Mouse (Mus musculus) brain, adult 2 months (tissue): ENCODE results near the gene Sh2d6.
"Not testable (repeated sequence)": the region's sequence is repeated elsewhere in the genome, so short reads cannot be mapped to it uniquely, and the experiment has no call there.

Source experiments
- DNase-seq: peaks from one replicate; pipeline ENCODE4 v3.0.0; 2011; ENCODE audit warnings: low read depth, low spot score

Gene Sh2d6

DNA sequence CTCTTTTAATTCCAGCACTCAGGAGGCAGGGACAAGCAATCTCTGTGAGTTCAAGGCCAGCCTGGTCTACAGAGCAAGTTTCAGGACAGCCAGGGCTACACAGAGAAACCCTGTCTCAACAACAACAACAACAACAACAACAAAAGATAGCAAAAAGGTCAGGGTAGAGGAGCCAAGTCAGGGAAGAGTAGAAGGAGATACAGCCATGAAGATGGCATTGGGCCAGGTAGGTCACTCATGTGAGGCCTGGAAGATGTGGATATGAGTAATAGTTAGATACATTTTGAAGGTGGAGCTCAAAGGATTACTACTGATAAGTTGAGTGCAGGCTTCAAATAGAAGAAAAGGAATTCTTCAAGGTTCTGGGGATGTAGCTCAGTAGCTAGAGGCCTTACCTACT, 18.2 kb downstream of the Sh2d6 start:
- no peak for DNase-seq

DNA sequence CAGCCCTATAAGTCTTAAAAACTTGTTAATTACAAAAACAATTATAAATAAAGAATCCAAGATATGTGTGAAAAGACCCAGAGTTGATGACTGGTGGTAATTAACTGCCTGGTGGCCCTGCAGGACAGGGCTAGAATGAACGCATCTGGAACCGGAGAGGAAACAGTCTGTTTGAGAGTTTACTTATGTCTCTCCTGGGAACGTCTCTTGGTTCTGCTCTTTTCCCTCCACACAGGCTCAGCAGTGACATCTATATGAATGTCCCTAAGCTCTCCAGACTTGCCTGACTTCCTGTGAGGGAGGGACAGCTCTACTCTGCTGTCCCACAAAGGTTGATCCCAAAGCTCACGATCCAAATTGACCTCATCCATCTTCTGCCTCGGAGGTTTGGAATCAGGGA, 22.6 kb downstream of the Sh2d6 start:
- DNase-seq = no peak

DNA sequence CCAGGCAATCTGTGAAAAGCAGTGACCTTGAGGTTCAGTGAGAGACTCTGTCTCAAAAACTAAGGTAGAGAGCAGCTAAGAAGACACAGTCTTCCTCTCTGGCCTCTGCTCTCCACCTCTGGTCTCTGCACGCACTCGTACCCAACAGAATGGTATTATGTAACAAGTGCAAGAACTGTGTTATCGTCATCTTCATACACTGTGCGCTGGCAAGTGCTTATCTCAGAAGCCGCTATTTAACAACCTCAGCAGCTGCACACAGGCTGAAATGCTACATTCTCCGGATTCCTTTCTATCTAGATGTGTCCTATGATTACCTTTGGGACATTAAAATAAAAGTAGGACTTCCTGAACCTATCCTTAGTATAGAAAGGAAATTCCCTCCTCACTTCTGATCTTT, 28.6 kb downstream of the Sh2d6 start:
- DNase-seq = no peak

DNA sequence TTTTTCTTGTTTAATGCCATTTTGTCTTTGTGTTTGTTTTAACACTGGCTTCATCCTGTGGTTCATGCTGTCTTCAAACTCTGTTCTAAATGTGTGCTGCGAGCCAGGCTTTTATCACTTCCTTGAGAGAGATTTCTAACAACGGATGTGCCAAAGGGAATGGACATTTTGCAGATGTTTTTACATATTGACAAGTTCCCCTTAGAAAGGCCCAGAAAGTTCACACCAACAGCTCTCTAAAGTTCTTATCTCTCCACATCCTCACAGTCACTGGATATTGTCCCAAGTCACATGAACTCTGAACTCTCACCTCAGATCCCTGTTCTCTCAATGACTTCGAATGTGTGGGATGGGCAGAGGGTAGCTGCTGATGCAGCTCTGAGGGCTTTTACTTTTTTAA, 30.4 kb downstream of the Sh2d6 start:
- DNase-seq = no peak

DNA sequence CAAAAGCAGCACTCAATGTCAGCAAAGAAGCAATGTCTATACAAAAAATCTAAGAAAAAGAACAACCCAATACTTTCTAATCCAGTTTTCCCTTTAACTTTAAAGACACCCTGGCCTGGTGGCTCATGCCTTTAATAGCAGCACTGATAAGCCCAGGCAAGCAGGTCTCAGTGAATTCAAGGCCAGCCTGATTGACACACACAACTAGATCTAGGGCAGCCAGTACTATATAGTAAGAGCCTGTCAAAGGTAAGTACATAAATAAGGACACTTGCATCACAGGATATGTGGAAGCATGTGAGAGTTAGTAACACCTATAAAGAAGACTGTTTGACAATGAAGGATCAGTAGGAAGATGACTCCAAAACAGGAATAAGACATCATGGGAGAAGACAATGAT, 32.0 kb downstream of the Sh2d6 start:
- DNase-seq = no peak

DNA sequence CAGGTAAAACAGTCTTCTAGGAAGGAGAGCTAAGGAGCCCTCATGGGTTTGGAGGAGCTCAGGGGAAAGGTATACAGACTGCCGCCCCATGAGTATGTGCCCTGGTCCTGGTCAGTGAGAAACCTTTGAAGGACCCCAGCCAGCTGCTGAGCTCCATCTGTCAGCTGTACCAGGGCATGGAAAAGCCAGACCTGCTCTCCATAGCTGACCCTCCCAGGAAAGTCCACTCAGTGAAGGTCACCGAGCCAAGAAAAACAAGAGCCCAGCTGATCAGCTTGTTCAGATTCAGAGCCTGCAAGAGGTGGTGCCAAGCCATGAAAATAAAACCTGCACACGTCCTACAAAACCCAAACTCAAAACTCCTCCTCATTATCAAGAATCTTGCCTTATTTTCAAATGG, 32.7 kb downstream of the Sh2d6 start:
- no peak for DNase-seq

DNA sequence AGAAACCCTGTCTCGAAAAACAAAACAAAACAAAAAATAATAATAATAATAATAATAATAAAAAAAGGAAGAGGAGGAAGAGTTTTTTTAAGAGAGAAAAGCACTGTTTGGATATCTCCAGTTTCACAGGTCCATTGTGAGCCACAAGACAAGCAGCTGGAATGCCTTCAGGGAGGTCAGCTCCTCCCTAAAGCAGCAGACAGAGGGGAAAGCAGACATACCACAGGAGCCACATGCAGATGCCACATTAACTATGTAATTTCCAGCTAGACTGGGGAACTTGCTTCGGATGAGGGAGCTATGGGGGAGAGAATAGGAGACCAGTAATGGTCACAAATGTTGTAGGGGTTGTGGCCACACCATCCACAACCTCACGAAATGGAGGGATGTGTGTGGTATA, 34.2 kb downstream of the Sh2d6 start:
- DNase-seq = no peak

DNA sequence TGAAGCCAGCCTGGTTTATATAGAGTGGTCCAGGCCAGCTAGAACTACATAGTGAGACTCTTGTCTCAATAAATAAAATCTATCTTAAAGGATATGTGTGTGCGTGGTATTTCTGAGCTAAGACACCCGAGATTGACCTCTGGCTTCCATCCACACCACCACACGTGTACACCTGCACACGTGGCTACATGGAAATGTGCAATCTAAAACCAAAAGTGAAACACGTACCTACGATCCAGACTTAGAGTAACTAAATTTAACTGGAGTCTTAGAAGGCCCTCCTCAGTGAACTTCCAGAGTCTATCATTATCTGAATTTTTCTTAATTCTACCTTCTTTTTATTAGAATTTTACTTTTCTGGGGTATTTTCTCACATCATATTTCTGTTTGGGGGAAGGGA, 35.2 kb downstream of the Sh2d6 start:
- no peak for DNase-seq

DNA sequence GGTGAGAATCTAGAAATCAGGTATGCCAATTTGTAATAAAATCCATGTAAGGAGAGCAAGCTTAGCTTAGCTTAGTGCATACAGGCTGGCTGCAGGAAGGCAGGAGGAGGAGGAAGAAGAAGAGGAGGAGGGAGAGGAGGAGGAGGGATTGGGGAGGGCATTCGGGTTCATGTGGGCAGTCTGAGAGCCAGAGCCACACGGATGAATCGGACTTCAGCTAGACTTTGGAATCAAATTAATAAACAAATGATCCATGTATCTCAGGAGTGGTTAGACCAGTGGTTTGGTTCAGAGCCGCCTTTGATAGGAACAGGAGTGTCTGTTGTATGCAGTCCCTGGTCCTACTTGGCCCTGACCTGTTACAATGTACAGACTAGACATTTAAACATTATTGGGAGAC, 36.6 kb downstream of the Sh2d6 start:
- no peak for DNase-seq

DNA sequence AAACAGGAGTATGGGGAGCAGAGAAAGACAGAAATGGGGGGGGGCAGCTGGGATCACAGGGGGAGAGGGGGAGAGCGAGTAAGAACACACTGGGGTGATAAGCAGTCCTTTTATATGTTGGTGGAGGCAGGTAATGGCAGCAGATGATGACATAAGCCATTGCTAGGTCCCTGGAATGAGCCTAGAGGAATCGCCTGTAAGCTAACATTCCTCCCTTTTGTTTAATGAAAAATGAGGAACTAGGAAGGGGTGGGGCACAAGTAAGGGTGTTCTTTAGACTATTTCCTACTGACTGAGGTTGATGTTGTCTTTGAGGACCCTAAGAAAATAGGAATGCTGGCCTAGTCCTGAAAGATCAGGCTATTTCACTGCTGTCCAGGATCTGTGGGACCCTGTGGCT, 39.4 kb downstream of the Sh2d6 start:
- DNase-seq = no peak

DNA sequence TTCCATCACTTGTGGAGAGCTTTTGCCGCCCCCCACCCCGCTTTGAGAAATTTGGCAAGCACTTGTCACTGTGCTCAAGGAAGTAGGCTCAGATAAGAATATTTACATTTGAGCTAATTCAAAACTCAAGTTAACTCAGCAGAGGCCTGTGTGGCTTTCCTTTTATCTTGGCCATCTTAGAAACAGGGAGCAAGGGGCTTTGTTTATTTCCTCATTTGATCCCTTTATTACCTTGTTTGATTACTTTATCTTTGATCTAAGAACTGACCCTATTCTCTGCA, 41.1 kb downstream of the Sh2d6 start:
- DNase-seq = no peak

DNA sequence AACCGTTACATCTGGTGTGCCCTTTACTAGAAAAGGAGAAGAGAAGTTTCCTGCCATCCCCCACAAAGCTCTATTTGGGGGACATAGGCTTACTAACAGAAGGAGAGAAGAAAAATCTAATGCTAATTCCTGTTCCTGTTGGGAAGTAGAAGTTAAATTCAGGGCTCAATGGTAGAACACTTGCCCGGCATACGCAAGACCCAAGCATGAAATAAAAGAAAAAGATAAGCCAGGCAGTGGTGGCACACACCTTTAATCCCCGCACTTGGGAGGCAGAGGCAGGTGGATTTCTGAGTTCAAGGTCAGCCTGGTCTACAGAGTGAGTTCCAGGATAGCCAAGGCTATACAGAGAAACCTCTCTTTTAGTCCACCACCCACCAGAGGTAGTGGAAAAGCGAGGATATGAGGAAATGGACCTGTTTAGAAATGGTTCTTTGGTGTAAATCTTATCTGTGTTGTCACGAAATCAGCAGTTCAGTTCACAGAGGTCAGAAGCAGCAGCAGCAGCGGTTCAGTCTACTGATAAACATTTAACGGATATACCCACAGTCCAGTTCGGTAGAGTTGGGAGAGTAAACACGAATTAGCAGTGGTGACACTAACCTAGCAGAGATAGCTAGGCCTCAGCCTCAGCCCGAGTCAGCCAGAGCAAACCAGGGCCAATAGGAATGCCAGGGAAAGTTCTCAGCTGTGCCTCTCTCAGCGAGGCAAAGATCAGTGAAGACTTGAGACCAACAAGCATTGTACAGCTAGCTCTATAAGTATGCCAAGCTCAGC, 41.7 kb downstream of the Sh2d6 start:
- DNase-seq = no peak

DNA sequence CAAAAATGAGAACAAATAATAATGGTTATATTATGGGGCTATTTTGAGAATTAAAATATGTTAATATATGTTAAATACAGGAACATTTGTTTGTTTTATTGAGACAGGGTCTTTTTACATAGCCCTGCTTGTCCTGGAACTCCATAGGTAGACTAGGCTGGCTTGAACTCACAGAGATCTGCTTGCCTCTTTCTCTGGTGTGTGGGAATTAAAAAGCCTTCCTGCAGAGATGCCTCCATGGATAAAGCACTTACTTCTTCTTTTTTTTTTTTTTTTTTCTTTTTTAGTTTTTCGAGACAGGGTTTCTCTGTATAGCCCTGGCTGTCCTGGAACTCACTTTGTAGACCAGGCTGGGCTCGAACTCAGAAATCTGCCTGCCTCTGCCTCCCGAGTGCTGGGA, 42.8 kb downstream of the Sh2d6 start:
- DNase-seq = not testable (repeated sequence)

DNA sequence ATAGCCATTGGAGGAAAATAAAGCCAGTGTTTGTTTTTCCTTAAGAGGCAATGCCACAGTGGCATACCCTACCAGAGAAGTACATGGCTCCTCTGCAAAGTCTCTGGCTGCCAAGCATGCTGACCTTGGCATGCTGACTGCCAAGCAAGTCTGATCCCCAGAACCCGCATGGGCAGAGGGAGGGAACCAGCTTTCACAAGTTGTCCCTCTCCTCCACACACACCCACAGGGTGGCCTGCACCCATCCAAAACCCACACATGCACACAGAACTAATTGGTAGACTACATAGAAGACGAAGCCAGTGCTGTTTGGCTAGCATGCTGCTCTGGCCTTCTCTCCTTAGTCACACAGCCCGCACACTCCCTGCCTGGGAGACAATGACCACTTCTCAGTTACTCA, 43.9 kb downstream of the Sh2d6 start:
- DNase-seq = peak; percentile 17

DNA sequence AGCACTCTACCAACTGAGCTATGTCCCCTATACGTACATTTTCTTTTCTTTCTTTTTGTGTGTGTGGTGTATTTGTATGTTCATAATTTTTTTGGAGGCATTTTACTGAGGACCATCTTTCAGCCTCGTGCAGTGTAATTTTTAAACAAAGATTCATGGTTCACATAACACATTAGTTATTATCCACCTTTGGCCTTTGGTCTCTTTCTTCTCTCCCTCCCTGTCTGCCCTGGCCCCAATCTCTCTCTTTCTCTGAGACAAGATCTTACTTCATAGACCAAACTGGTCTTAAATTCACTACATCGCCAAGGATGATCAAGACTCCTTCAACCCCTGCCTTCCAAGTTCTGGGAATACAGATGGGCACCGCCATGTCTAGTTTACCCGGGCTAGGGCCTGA, 44.7 kb downstream of the Sh2d6 start:
- no peak for DNase-seq

DNA sequence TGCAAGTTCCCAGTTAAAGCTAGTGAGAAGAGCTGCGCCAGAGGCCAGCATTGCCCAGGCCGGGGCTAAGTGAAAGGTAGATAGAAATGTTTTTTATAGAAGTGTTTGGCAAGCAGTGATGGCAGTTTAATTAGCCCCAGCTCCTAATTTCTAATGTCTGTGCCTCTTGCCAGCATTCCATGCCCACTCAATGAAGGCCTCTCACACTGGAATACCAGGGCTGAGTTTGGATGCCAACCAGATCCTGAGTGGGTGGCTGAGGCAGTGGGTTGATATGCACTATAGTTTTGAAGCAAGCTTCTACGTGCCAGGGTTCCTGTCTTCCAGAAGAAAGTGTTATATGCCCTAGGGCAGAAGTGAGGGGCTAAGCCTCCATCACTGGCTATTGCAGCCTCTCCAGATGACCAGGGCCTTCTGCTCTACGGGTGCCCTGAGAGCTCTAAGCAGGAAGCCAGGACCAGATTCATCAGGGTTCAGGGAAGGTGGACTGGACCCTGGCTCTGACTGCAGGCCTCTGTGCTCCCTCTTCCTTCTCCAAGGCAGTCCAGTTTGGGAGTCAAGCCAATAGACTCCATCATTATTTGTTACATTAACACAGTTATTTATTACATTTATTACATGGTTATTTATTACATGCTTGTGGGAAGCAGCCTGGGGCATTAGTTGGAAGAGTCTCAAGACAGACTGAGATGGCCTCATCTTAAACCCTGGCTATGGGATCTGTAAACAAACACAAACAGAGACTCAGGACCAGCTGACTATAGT, 46.1 kb downstream of the Sh2d6 start:
- peak; percentile 70 for DNase-seq

DNA sequence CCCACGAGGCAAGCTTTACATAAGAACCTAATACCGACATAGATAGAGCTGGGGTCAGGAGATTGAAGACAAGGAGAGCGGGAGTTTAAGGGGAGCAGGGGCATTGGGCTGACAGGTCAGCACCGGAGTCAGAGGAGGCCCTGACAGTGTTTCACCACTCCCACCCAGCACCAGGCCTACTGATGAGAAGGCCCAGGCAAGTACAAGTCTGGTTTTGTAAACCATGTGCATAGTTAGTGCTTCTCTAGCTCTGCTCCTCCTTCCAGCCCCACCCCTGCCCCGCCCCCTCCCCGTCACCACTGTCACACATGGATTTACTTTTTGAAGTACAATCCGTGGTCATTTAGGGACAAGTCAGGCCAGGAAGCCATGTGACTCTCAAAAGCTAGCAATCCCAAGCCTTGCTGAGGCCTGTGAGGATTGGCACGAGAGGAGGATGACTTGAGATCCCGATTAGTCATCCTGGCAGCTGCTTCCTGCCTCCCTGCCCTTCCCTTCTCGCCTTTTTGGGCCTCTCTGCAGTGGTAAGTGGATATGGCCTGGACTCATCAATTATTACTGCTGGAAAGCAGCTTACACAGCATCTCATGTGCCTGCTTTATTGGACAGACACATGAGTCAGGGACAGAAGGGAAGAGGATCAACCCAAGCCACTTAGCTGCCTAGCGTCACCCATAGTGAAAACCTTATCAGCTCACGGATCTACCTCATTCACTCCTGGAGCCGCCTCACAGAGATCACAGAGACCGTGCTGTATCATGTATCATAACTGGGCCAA, 48.1 kb downstream of the Sh2d6 start:
- DNase-seq = peak; percentile 75

DNA sequence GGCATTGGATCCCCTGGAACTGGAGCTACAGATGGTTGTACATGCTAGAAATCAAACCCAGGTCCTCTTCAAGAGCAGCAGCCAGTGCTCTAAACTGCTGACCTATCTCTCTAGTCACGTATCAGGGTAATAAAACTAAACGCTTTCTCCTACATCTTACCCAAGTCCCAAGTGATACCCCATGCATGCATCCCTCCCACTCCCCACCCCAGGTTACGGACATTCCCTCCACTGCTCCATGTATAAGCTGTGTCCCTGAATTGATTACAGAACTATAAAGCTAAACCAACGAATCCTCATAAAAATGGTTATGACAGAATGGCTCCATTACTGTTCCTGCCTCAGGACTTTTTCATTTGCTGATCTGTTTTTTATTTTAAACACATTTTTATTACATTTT, 55.3 kb downstream of the Sh2d6 start:
- DNase-seq = no peak

DNA sequence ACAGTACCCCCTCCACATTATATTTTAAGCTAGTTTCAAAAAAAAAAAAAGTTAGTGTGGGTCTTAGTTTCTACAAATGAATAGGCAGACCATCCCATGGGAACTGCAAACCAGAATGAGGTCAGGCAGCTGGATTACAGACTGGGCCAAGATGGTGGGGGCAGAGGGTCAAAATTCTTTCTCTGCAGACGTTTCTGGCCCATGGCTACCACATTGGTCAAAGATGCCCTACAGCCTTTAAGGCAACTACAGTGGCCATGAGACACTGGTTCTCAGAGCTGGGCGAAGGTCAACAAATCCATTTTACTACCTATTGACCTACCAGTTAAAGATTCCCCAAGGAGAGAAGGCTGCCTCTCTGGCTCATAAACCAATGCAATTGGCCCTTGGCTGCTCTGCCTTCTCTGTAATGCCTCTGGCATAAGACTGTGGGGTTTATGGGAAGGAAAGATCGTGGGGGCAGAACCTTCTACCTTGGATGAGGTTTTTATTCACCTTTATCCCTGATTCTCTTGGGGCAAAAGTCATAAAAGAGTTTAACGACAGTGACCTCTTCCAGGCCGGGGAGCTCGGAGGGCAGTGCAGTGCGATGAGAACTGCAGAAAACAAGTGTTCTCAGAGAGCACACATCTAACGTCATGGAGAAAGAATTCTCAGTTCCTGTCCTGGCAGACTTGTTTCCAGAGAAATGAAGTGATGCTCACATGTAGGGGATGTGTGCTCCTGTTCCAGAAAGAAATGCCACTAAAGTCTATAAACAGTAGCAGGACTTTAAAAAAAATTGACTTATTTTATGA, 55.9 kb downstream of the Sh2d6 start:
- DNase-seq = no peak
